Mouse (Mus musculus) Patski (cell line): ENCODE measurements around the gene Fut1. TPM values are rescaled to one million over a fixed set of nuclear protein-coding genes. Genes with fewer than 3 reads are reported as not detected.

ENCODE experiments used
- ATAC-seq: fragments of 100-300 bp; one replicate; pipeline ENCODE4 v1.8.0; 2021
- CTCF ChIA-PET: fragments of 350-600 bp; sonication (Branson Sonifier 250); formaldehyde crosslinking; loops from one replicate; lab custom pipeline; 2022; ENCODE audit warnings: inconsistent platforms; lab: Charles Lee
- POLR2A ChIA-PET: fragments of 350-600 bp; sonication (Branson Sonifier 250); formaldehyde crosslinking; loops from one replicate; lab custom pipeline; 2022; ENCODE audit warnings: antibody characterized with exemption, inconsistent platforms; lab: Charles Lee
- DNase-seq: peaks from one replicate; pipeline ENCODE4 v3.0.0-alpha.2; 2011; ENCODE audit warnings: low read depth, low spot score
- H3K27me3 ChIP-seq: fragments of 371-371 bp; one replicate; pipeline ENCODE4 v1.5.1; 2021
- CTCF ChIP-seq: fragments of 100-300 bp; IDR thresholded peaks from one replicate; pipeline ENCODE4 v1.5.1; 2021
- in situ Hi-C: fragments of 300-500 bp; cut with MboI; formaldehyde crosslinking; loops from 3 replicates; pipeline ENCODE4 v1.11.1; 2018; ENCODE audit warnings: low pct_unique_long_range_greater_than_20kb, mixed read lengths
- polyA plus RNA-seq: library from polyadenylated mRNA; unstranded; gene quantifications from one replicate; pipeline ENCODE4 v1.2.3, GENCODE M21; 2021

Gene Fut1
- polyA plus RNA-seq, 1 experiment from 2014 or later = 0.91 TPM

DNA sequence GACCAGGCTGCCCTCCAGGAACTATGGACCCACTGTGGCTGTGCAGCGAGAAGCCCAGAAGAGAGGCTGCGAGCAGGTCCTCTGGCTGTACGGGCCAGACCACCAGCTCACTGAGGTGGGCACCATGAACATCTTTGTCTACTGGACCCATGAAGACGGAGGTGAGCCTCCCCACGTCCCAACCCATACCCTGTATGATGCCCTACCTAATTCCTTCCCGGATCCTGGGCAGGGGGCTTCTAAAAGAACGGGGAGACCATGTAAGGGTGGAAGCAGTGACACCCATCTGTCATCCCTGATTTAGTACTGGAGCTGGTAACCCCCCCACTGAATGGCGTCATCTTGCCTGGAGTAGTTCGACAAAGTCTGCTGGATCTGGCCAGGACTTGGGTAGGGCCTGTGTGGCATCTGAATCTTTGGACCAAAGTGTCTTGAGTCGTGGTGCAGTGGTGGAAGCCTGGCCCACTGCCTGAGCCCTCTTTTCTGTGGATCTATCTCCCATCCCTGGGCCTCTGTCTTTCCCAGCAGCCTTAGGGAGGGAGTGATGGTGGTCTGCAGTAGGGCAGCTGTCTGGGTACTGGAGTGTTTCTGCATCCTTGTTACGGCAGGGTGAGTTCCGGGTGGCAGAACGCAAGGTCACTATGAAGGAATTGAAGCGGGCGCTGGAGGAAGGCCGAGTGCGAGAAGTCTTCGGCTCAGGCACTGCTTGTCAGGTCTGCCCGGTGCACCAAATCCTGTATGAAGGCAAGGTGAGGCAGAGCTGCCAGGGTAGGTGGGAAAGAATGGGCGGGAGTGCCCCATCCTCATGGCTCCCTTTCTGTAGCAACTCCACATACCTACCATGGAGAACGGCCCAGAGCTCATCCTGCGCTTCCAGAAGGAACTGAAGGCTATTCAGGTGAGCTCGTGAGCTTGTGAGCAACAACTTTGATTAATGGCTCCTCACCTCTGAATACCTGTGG is 29.2 kb upstream of the Fut1 start:
- ChIA-PET POLR2A (interaction anchor here (0.6 kb wide), 1 partner anchor 49 kb away, joined by 3 read pairs; no protein-coding TSS in a partner anchor), CTCF (interaction anchor here (0.7 to 7.0 kb wide), 6 partner anchors 11 to 214 kb away, joined by 3 to 74 read pairs (median 8); partner anchors contain the start of genes Bcat2 and Ntn5)
- DNase-seq (no peak), ATAC-seq (no peak)
- H3K27me3 ChIP-seq = no peaks in the 10 kb centered on the region
- in situ Hi-C loops = no loop called here
- TF ChIP-seq CTCF = no peak

DNA sequence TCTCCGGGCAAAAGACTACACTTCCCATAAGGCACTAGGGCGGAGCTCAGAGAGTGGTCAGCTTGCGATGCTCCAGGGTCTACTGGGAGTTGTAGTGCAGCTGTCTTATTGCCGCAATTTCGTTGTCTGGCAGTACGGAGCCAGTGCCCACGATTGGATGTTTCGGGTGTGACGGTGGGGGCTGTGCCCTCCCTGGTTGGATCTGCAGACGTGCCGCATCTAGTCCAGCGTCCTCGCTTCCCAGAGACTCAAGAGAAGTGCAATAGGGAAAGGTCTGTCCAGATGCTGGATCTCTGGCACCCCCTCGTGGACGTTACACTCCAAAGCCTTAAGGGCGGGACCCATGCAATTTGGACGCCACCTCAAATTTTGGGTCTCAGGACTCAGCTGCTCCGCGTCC is 27.9 kb upstream of the Fut1 start:
- POLR2A ChIA-PET = no interaction called here
- peak; percentile 76 for DNase-seq
- in situ Hi-C loops = no loop called here

DNA sequence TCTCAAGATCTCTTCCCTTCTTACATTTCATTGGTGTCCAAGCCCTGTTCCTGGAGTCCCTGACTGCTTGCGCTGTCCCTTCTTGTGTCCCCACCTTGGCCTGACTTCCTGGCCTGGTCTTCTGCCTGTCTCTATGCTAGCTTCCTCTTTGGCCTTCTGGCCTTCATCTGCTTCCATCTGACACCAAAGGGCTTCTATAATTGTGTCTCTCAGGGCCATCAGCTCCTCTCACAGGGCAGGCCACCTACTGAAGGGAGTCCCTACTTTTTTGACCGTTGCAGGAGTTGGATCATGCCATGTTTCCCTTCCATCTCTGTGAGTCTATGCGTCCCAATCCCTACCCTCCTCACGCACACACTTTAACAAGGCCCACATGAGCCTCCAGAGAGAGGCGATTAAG is 27.2 kb upstream of the Fut1 start:
- no peaks in the 10 kb centered on the region for H3K27me3 ChIP-seq
- DNase-seq = no peak
- no peak for TF ChIP-seq CTCF
- ChIA-PET CTCF (interaction anchor here (0.9 to 7.0 kb wide), 8 partner anchors 13 to 119 kb away, joined by 3 to 74 read pairs (median 6); partner anchors contain the start of genes Bcat2 and Ntn5), POLR2A (no interaction called here)
- ATAC-seq = no peak
- in situ Hi-C loops = loop anchor here (5.0 kb wide), 1 partner anchor 92 kb away; the partner anchor contains the start of gene Ntn5

More for the DNA sequence above, 27.9 kb upstream of the Fut1 start:
- H3K27me3 ChIP-seq = no peaks in the 10 kb centered on the region
- peak; percentile 86 for TF ChIP-seq CTCF
- CTCF ChIA-PET = interaction anchor here (0.7 to 7.0 kb wide), 13 partner anchors 12 to 212 kb away, joined by 3 to 74 read pairs (median 4); partner anchors contain the start of genes Bcat2, Ntn5 and Tulp2
- peak; percentile 90 for ATAC-seq

DNA sequence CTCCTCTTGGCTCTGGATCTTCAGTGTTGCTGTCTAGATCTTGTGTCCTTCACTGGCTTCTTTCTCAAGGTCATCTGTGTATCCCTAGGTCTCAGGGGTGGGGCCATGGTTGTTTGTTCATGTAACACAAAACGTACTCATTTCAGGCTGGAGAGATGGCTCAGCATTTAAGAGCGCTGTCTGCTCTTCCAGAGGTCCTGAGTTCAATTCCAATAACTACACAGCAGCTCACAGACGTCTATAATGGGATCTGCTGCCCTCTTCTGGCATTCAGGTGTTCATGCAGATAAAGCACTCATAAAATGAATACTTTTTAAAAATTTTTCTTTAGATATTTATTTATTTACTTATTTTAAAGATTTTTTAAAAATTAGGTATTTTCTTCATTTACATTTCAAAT is 26.2 kb upstream of the Fut1 start:
- ATAC-seq (no peak), DNase-seq (no peak)
- ChIA-PET CTCF (interaction anchor here (1.0 to 7.0 kb wide), 3 partner anchors 16 to 91 kb away, joined by 3 to 74 read pairs (median 3); partner anchors contain the start of gene Ntn5), POLR2A (interaction anchor here (0.5 kb wide), 1 partner anchor 16 kb away, joined by 5 read pairs; no protein-coding TSS in a partner anchor)
- in situ Hi-C loops = loop anchor here (5.0 kb wide), 1 partner anchor 91 kb away; the partner anchor contains the start of gene Ntn5
- peak; percentile 38 for TF ChIP-seq CTCF
- no peaks in the 10 kb centered on the region for H3K27me3 ChIP-seq

DNA sequence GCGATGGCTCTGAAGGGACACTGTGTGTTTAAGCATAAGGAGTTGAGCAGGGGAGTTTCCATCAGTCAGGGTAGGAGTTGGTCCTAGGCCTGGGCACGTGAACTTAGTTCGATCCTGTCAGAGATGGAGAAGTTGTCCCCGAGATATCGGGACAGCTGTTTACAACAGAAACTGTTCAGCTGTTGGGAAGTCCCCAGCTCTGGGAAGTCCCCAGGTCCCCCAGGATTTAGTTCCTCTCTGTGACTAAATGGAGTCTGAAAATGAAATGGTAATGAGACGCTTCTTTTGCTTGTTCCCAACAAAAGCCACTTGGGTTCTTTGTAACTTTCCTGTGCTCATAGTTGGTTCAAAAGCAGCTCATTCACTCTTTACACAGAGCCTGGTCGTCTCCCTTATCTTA is 25.2 kb upstream of the Fut1 start:
- no peak for TF ChIP-seq CTCF
- ATAC-seq = no peak
- in situ Hi-C loops = loop anchor here (5.0 kb wide), 1 partner anchor 90 kb away; the partner anchor contains the start of gene Ntn5
- no peaks in the 10 kb centered on the region for H3K27me3 ChIP-seq
- ChIA-PET CTCF (interaction anchor here (1.0 to 7.0 kb wide), 3 partner anchors 15 to 90 kb away, joined by 3 to 74 read pairs (median 3); partner anchors contain the start of gene Ntn5), POLR2A (no interaction called here)
- no peak for DNase-seq

DNA sequence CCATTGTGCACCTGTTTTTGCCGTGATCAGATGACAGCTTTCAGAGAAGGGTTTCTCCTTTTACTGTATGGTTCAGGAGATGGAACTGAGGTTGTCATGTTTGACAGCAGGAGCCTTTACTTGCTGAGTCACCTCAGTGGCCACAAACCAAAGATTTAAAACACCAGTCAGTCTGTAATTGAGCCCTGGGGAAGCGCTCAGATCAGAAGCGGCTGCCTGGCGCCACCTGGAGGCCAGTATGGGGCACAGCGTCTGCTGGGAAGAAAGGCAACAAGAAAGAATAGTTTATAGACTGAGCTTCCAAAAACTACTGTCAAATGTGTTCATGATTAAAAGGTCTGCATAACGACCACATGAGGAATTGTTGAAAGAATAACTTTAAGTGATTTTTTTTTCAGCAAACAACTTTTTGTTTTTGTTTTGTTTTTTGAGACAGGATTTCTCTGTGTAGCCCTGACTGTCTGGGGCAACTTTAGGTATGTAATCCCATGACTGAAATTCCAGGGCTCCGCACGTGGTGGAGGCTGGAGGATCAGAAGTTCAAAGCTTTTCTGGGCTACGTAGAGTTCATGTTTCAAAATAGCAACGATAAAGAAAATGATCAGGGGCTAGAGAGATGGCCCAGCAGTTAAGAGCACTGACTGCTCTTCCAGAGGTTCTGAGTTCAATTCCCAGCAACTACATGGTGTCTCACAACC is 23.8 kb upstream of the Fut1 start:
- no peaks in the 10 kb centered on the region for H3K27me3 ChIP-seq
- DNase-seq = no peak
- peak; percentile 68 for ATAC-seq
- CTCF ChIA-PET = interaction anchor here (0.7 to 7.0 kb wide), 15 partner anchors 8 to 116 kb away, joined by 3 to 74 read pairs (median 3); partner anchors contain the start of genes Fut1 and Ntn5
- TF ChIP-seq CTCF = peak; percentile 98
- in situ Hi-C loops = loop anchor here (5.0 kb wide), 1 partner anchor 89 kb away; the partner anchor contains the start of gene Ntn5
- POLR2A ChIA-PET = interaction anchor here (1.3 kb wide), 1 partner anchor 88 kb away, joined by 3 read pairs; no protein-coding TSS in a partner anchor

DNA sequence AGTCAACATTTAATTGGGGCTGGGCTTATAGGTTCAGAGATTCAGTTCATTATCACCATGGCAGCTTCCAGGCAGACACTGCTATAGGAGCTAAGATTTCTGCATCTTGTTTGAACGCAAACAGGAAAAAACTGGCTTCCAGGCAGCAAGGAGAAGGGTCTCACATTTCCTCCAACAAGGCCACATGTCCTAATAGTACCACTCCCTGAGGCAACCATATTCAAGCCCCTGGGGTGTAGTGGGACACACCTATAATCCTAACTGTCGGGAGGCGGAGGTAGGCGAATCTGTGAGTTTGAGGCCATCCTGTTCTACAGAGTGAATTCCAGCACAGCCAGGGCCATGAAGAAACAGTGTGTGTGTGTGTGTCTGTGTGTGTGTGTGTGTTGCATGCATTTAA is 21.9 kb upstream of the Fut1 start:
- CTCF ChIA-PET = interaction anchor here (2.8 to 7.0 kb wide), 2 partner anchors 23 to 87 kb away, joined by 14 to 74 read pairs; partner anchors contain the start of genes Fut1 and Ntn5

DNA sequence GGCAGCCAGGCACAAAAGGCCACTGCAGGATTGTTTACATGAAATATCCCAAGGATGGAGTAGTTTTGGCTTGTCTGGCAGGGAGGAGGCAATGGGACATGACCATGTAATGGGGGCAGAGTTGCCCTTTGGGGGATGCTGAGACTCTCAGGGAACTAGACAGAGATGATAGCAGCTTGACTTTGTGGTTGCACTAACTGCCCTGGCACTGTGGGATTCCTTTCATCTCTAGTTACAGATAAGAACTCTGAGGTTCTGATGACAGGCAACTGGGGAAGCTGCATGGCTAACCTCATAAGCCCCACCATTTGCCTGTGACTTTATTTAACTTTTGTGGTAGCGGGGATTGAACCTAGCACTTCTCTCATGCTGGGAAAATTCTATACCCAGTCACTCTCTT is 21.0 kb upstream of the Fut1 start:
- in situ Hi-C loops = no loop called here
- TF ChIP-seq CTCF = no peak
- DNase-seq = no peak
- CTCF ChIA-PET = interaction anchor here (1.5 kb wide), 1 partner anchor 88 kb away, joined by 3 read pairs; the partner anchor contains the start of gene Ntn5
- no peak for ATAC-seq
- POLR2A ChIA-PET = interaction anchor here (0.6 to 1.0 kb wide), 2 partner anchors 10 to 32 kb away, joined by 3 read pairs; no protein-coding TSS in a partner anchor
- no peaks in the 10 kb centered on the region for H3K27me3 ChIP-seq

More for the DNA sequence above, 21.9 kb upstream of the Fut1 start:
- no peaks in the 10 kb centered on the region for H3K27me3 ChIP-seq
- ATAC-seq (no peak), DNase-seq (no peak)
- no peak for TF ChIP-seq CTCF
- POLR2A ChIA-PET = no interaction called here
- in situ Hi-C loops = no loop called here

DNA sequence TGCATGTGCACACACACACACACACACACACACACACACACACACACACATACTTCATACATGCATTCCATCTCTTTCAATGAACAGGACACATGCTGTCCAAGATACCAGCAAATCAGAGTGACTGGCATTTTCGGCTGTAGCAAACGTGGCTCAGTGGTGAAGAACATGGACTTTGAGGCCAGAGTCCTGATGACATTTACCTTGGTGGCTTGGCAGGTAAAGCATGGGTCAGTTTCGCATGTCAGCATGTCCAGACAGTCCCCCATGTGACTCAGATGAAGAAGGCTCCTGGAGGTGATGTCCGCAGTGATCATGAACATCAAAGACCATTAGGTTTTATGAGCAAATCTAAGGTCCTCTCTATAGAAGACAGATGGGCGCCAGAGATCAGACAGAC is 20.1 kb upstream of the Fut1 start:
- in situ Hi-C loops = no loop called here
- DNase-seq (no peak), ATAC-seq (no peak)
- TF ChIP-seq CTCF = no peak
- ChIA-PET POLR2A (interaction anchor here (0.6 to 1.0 kb wide), 2 partner anchors 9 to 32 kb away, joined by 3 read pairs; no protein-coding TSS in a partner anchor), CTCF (interaction anchor here (1.5 kb wide), 1 partner anchor 87 kb away, joined by 3 read pairs; the partner anchor contains the start of gene Ntn5)
- no peaks in the 10 kb centered on the region for H3K27me3 ChIP-seq
